In the genomic region with DNA sequence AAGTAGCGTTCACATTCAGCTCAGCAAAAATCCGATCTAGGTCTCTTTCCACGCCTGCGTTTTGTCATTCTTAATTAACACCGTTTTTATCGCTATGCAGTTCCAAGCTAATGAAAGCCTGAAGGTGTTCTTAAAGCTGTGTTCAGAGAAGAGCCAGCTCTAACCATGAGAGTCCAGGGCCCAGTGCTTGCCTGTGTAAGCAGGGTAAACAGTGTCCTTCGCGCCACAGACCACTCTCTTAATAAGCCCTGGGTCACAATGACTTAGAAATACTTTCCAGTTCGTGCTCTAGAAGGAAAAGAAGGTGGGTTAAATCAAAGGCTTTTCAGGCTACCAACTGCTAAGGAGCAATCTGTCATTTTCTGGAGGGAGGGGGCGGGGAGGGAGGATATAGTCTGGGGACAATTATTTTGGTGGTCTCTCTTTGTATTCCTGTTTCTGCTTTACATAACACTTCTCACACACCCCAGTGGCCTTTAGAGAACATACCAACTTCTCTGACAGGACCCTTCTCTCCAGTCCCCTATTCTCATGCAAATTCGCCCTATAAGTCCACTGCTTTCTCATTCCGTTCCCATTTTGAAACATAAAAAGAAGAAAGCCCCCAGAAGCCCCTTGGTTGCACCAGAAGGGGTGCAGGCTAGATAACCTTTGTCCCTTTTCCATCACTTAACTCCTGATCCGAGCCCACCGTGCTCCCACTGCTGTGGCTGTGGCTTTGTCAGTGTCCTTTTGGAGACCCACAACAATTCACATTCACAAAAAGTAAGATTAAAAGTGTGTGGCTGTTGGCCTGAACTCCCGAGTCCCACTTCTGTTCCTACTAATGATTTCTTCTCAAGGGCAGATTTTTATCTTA, we compare ENCODE assay signal across 9 mouse cellular contexts.
DNase-seq lines count a peak whose midpoint lies in the region; ATAC-seq and TF ChIP-seq lines count a peak whose summit lies in the region.
"Had no signal": no experiment of that assay in that cellular context is flagged by ENCODE, and none has a peak within 500 bp of the region (broad histone marks: within the 10 kb centered on the region; RNA-seq: fewer than 3 reads in every experiment).

No protein-coding gene starts in this region.

- no peak for TF ChIP-seq CTCF in stomach, postnatal 0 days (IDR thresholded peaks at IDR 0.05; ENCODE audit: low read depth)

- no peaks in the 10 kb centered on the region for H3K4me1 ChIP-seq in stomach, embryonic 16.5 days (ENCODE audit: control insufficient read depth, insufficient read depth, low read length)
- H3K4me1 ChIP-seq in stomach, postnatal 0 days (replicated peaks; ENCODE audit: control insufficient read depth, insufficient read depth), result no peaks in the 10 kb centered on the region
- H3K4me1 ChIP-seq in forebrain, embryonic 11.5 days (replicated peaks; ENCODE audit: control insufficient read depth, insufficient read depth, low read length), result peaks cover 12% of the 10 kb centered on the region; the same call in 1 of the 2 replicates
- H3K4me1 ChIP-seq in limb, embryonic 13.5 days, result peaks cover 15% of the 10 kb centered on the region
- H3K4me1 ChIP-seq: liver, embryonic 15.5 days had no signal

- TF ChIP-seq EP300 in stomach, postnatal 0 days (optimal IDR thresholded peaks at IDR 0.05), result no peak

- ATAC-seq in stomach, embryonic 16.5 days (ENCODE audit: insufficient read depth, low FRiP score), result no peak
- ATAC-seq in stomach, postnatal 0 days (ENCODE audit: low FRiP score, low TSS enrichment), result no peak
- ATAC-seq in forebrain, embryonic 11.5 days (replicated peaks; ENCODE audit: low FRiP score), result peak; percentile 85
- no peak for ATAC-seq in limb, embryonic 13.5 days (ENCODE audit: low FRiP score, low read depth)
- ATAC-seq: Patski had no signal

- H3K9ac ChIP-seq in stomach, embryonic 16.5 days (ENCODE audit: low read length), result no peak overlapping the region
- no peak overlapping the region for H3K9ac ChIP-seq in stomach, postnatal 0 days (ENCODE audit: low read length)
- H3K9ac ChIP-seq in forebrain, embryonic 11.5 days (ENCODE audit: low read length), result peak overlapping the region; percentile 39
- H3K9ac ChIP-seq in limb, embryonic 13.5 days, result no peak overlapping the region
- H3K9ac ChIP-seq: liver, embryonic 15.5 days had no signal

- 0 out of 2 replicates have a peak, but pooled peaks cover 4% of the 10 kb centered on the region for H3K9me3 ChIP-seq in stomach, embryonic 16.5 days (replicated peaks; ENCODE audit: control insufficient read depth, low read length)
- 0 out of 2 replicates have a peak, but pooled peaks cover 2% of the 10 kb centered on the region for H3K9me3 ChIP-seq in stomach, postnatal 0 days (ENCODE audit: control insufficient read depth, low read length)
- H3K9me3 ChIP-seq in forebrain, embryonic 11.5 days (ENCODE audit: control insufficient read depth, low read length), result no peaks in the 10 kb centered on the region; the same call in 1 of the 2 replicates
- peaks cover 9% of the 10 kb centered on the region; the same call in 1 of the 2 replicates for H3K9me3 ChIP-seq in limb, embryonic 13.5 days
- H3K9me3 ChIP-seq: liver, embryonic 15.5 days had no signal

- no peaks in the 10 kb centered on the region for H3K27me3 ChIP-seq in stomach, embryonic 16.5 days (ENCODE audit: control insufficient read depth, insufficient read depth, low read length)
- H3K27me3 ChIP-seq in stomach, postnatal 0 days (ENCODE audit: control insufficient read depth, insufficient read depth, low read length), result no peaks in the 10 kb centered on the region
- no peaks in the 10 kb centered on the region for H3K27me3 ChIP-seq in forebrain, embryonic 11.5 days (ENCODE audit: control insufficient read depth, insufficient read depth, low read length)
- no peaks in the 10 kb centered on the region for H3K27me3 ChIP-seq in limb, embryonic 13.5 days
- H3K27me3 ChIP-seq: liver, embryonic 15.5 days had no signal

- 0 out of 2 replicates have a peak overlapping the region, but pooled peaks have one; percentile 33 for H3K4me2 ChIP-seq in stomach, embryonic 16.5 days (ENCODE audit: low read depth, low read length)
- no peak overlapping the region for H3K4me2 ChIP-seq in stomach, postnatal 0 days (replicated peaks; ENCODE audit: low read depth)
- peak overlapping the region; percentile 46 for H3K4me2 ChIP-seq in forebrain, embryonic 11.5 days (ENCODE audit: low read depth, low read length, severe bottlenecking)
- H3K4me2 ChIP-seq in limb, embryonic 13.5 days (replicated peaks), result peak overlapping the region; percentile 5
- H3K4me2 ChIP-seq: liver, embryonic 15.5 days had no signal

- H3K4me3 ChIP-seq in stomach, embryonic 16.5 days (replicated peaks; ENCODE audit: low read length), result no peak overlapping the region
- H3K4me3 ChIP-seq in stomach, postnatal 0 days (ENCODE audit: low read depth, low read length), result no peak overlapping the region
- H3K4me3 ChIP-seq in forebrain, embryonic 11.5 days (ENCODE audit: low read depth, low read length), result peak overlapping the region; percentile 15; the same call in 1 of the 2 replicates
- no peak overlapping the region for H3K4me3 ChIP-seq in limb, embryonic 13.5 days
- H3K4me3 ChIP-seq: liver, embryonic 15.5 days had no signal

- WGBS in stomach, embryonic 16.5 days, result 56% methylated on average over 15 of the region's 15 CpGs
- WGBS in stomach, postnatal 0 days, result 57% methylated on average over 15 of the region's 15 CpGs
- WGBS in forebrain, embryonic 11.5 days, result 10% methylated on average over 15 of the region's 15 CpGs
- WGBS in limb, embryonic 13.5 days, result 41% methylated on average over 15 of the region's 15 CpGs

- no peak for DNase-seq in stomach, postnatal 0 days (ENCODE audit: low spot score)
- DNase-seq in forebrain, embryonic 11.5 days (ENCODE audit: low spot score), result peak; percentile 67
- no peak for DNase-seq in right cerebral cortex, postnatal 25 days
- no peak for DNase-seq in frontal cortex, postnatal 10 days (ENCODE audit: low spot score in 2 of 2)
- DNase-seq in layer of hippocampus, postnatal 14 days (ENCODE audit: low spot score in 2 of 2), result no peak

- H3K27ac ChIP-seq in stomach, embryonic 16.5 days (ENCODE audit: low read length), result no peak overlapping the region
- H3K27ac ChIP-seq in stomach, postnatal 0 days (replicated peaks), result no peak overlapping the region
- peak overlapping the region; percentile 88 for H3K27ac ChIP-seq in forebrain, embryonic 11.5 days (ENCODE audit: low read depth, low read length)
- H3K27ac ChIP-seq in limb, embryonic 13.5 days, result no peak overlapping the region
- H3K27ac ChIP-seq: liver, embryonic 15.5 days had no signal

- H3K36me3 ChIP-seq in stomach, embryonic 16.5 days (ENCODE audit: control insufficient read depth, insufficient read depth, low read length), result no peaks in the 10 kb centered on the region
- no peaks in the 10 kb centered on the region for H3K36me3 ChIP-seq in stomach, postnatal 0 days (ENCODE audit: control insufficient read depth, insufficient read depth, low read length)
- H3K36me3 ChIP-seq in forebrain, embryonic 11.5 days (ENCODE audit: control insufficient read depth, insufficient read depth, low read length), result no peaks in the 10 kb centered on the region
- H3K36me3 ChIP-seq in limb, embryonic 13.5 days, result no peaks in the 10 kb centered on the region
- H3K36me3 ChIP-seq: liver, embryonic 15.5 days had no signal
